Mouse (Mus musculus) inflammation-experienced regulatory T-cells (primary cell): ENCODE data around the gene Pgpep1l. TPM values are rescaled to one million over a fixed set of nuclear protein-coding genes. Genes with fewer than 3 reads are reported as not detected.

ENCODE experiments used
- polyA plus RNA-seq, 2 experiments: library from polyadenylated mRNA; unstranded; fragments of 100-300 nt; shearing (Covaris generic); gene quantifications; one replicate each; pipeline ENCODE4 v1.2.1; 2017

The Pgpep1l gene
- polyA plus RNA-seq, result 1 to 10 TPM; 1.8 to 4.1 TPM

DNA sequence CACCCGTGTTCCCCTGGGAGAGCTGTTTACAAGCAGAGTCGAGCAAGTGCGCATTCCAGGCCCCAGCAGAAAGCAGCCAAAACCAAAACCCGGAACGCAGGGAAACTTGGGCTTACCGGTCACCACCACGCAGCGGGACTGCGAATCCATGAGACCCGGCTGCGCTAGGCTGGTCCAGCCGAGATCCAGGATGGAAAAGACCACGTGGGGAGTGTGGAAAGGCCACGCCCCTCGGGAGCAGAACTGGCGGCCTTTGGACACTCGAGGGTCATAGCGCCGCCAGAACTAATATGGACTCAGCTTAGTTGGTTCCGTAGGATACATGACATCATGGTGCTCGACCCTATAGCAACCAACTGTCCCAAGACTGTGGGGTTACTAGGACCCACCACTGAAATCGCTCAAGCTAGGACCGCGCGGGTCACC is at the start of gene Pgpep1l:
Pgpep1l (minus strand) TSS at position 206 of the 426 bp plus-strand sequence.

GRCm38 (mm10) chr7:68273515-68273914 is 9.5 kb upstream of the Pgpep1l start, which contains the start of gene Fam169b:
Fam169b (plus strand) TSS chr7:68273839.

Other genes with a start within 250 kb of the Pgpep1l start
- 100 to 1,000 TPM; 120 to 167 TPM for gene Fam169b, start 9.6 kb upstream of the Pgpep1l start, polyA plus RNA-seq